Mouse (Mus musculus): ENCODE results near the gene Nme2.

DNA sequence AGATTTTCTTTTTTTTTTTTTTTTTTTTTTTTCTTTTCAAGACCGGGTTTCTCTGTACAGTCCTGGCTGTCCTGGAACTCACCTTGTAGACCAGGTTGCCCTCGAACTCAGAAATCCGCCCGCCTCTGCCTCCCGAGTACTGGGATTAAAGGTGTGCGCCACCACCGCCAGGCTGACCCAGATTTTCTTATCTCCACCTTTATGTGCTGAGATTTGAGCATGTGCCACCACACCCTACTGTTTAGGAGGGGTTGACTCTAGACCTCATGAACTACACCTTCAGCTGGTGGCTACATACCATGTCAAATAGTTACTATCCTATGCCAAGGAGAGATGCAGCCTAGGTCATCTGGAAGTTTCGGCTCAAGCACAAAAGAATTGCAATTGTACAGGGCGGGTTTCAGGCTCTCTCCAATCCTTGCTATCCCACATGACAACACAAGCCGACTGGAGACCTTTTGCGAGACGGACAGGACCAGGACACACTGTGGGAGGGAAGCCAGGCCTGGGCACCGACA is 1.3 kb downstream of the Nme2 start:
- TF ChIP-seq CTCF (IDR thresholded peaks at IDR 0.05; ENCODE audit: control insufficient read depth, insufficient read depth, insufficient read length) (no peak), MAX (IDR thresholded peaks at IDR 0.05) (no peak)
